Mouse (Mus musculus): Measurements from ENCODE around the gene Rgs7bp.

Rgs7bp gene

GRCm38 (mm10) chr13:105008891-105009290 lies 45.8 kb downstream of the Rgs7bp start:
- DNase-seq (ENCODE audit: low spot score), result no peak

- DNase-seq (ENCODE audit: low spot score), result no peak
Observed at GRCm38 (mm10) chr13:105002831-105003157, 51.9 kb downstream of the Rgs7bp start.

DNA sequence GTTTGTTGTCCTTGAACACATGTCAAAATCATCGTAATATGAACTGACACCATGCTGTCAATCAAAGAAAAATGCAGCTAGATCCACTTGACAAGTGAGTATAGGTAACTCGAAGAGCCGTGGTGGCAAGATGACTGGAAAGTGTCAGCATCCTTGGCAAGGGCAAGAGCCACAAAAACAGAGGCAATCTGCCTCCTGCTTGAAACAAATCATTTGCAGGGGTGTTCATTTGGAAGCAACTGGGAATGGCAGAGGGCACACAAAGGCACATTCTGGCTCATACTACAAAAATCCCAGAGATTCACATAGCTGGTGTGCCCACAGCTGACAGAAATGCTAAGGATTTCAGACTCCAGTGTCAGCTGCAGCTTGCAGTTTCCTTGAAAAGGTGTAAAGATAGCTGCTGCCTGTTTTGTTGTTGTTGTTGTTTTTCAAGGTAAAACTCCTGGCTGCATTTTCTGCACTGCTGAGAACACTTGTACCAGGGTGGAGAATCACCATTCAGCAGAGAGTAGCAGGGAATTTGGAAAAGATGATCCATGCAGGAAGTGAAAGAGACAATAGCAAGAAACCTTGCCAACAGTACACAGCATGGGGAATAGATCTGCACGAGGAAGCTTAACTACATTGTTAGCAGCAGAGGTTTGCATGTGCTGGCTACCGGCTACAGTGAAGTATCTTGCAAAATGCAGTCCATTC lies 52.4 kb downstream of the Rgs7bp start:
- DNase-seq (ENCODE audit: low spot score), result no peak

DNA sequence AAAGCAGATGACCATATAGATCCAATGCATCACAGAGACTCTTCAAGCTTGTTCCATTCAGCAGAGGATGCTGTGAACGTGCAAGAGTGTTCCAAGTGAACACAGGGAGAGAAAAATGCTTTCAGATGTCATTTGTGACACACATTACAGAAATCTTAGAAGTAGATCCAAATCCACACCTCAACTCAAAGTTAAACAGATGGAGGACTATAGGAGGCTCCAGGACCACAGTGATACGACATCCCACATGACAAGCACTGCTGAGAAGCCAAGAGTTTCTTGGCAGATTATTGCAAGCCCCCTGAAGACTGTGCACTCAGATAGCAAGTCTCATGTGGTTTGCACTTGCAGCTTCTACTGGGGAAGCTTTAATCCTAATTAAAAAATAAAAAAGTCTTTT lies 53.0 kb downstream of the Rgs7bp start:
- DNase-seq (ENCODE audit: low spot score), result no peak

DNA sequence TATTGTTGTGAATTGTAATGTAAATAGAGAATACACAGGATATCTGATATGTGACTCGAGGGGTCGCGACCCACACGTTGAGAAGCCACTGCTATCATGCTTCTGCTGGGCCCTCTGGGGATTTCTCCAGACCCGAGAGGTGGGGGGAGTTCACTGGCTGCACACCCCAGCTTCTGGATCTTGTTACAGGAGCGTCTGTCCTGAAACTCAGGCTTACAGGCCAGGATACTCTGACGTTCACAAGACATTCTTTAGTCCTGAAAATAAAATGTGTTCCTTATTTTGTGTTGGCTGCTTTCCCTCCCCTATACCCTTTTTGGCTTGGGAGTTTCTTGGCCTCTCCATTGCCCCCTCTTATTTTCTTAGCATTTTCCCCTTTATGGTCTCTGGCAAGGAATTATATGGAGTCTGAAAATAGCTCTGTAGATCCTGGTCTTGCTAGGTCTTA lies 65.9 kb downstream of the Rgs7bp start:
- DNase-seq (ENCODE audit: low spot score), result no peak

- DNase-seq (ENCODE audit: low spot score), result no peak
Observed at GRCm38 (mm10) chr13:104988009-104988540, 66.7 kb downstream of the Rgs7bp start.

DNA sequence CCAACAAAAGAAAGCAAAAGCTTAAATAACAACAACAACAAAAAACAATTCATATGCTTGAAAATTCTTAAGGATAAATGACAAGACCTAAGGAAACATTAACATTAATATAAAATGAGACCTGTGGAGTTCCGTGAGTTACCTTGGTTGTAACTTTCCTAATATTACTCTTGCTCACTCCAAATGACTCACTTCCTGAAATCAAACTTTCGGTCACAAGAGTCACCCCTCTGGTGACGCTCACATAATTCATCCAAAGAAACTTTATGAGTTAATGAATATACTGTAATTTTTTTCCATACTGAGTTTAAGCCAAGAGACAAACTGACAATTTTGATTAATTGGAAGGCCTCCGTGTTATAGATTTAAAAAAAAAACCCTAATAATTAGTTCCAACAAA lies 69.0 kb downstream of the Rgs7bp start:
- DNase-seq (ENCODE audit: low spot score), result no peak

DNA sequence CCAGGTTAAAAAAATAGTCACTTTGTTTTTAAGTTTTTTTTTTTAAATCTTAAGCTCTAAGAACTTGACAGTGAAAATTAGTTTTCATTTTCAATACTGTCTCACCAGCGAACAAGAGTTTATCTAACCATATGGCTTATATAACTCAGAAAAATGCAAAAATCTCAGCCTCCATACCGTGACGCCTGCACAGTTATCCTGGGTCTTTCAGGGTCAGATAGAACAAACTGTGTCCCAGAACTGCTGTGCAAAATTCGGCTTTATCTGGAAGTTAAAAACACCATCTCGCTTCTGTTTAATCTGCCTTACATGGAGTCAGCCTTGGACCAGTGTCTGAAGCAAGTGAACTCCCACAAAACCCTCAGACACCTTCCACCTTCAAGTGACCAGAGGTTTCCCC lies 70.7 kb downstream of the Rgs7bp start:
- DNase-seq (ENCODE audit: low spot score), result no peak

- DNase-seq (ENCODE audit: low spot score), result peak; percentile 51
Observed at GRCm38 (mm10) chr13:104982781-104983353, 71.9 kb downstream of the Rgs7bp start.

GRCm38 (mm10) chr13:104978176-104978575 lies 76.6 kb downstream of the Rgs7bp start:
- no peak for DNase-seq (ENCODE audit: low spot score)

- DNase-seq (ENCODE audit: low spot score), result no peak
Observed at GRCm38 (mm10) chr13:104967486-104967885, 87.2 kb downstream of the Rgs7bp start.

DNA sequence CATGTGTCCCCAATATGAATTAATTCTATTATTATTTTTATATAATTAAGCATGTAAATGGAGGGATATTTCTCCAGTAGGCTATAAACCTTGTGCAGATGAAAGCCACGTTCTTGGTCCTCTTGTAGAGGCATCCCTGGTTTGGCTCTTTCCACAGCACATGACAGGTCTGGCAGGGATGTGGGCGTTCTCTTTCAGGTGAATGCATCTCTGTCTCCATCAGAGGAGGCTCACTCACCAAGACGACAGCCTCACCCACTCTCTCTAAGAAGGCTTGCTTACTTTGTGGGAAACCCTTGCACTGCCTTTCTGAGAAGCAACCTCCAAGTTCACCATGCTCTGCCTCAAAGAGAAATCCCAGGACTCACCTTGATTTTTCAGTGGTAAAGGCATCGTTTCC lies 91.0 kb downstream of the Rgs7bp start:
- no peak for DNase-seq (ENCODE audit: low spot score)

GRCm38 (mm10) chr13:104962716-104963411 lies 91.9 kb downstream of the Rgs7bp start:
- DNase-seq (ENCODE audit: low spot score), result peak; percentile 66

GRCm38 (mm10) chr13:104962166-104962565 lies 92.6 kb downstream of the Rgs7bp start:
- no peak for DNase-seq (ENCODE audit: low spot score)

- no peak for DNase-seq (ENCODE audit: low spot score)
Observed at GRCm38 (mm10) chr13:104960951-104961715, 93.6 kb downstream of the Rgs7bp start.

DNA sequence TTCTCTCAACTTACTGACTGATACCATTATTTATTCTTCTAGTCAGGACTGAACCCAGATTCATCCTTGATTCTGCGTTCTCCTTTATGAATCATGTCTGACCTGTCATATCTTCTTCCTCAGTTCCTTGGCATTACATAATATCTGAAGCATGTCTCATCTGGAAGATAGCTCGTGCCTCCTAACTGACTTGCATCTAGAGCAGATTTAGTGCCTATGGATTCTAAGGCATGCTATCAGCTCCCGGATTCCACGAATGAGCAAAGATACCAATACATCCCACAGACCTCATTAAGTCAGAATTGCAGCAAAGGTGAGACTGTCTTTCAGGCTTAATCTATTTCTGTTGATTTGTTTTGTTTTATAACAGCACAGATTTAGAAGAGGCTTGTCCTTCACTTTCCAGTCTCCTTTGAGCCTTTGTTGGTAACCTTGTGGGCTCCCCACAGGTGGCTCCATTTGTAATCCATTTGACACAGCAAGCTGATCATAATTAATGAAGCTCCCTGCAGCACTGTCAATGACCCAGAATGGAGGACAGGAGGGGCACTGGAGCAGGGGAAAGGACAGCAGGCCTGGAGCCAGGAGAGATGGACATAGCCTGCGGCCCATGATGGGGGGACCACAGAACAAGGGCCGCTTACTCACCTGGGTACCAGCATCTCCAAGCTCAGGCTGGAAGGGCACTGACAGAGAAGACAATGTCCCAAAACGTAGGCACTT lies 94.4 kb downstream of the Rgs7bp start:
- DNase-seq (ENCODE audit: low spot score), result no peak

GRCm38 (mm10) chr13:104959733-104960132 lies 95.0 kb downstream of the Rgs7bp start:
- DNase-seq (ENCODE audit: low spot score), result no peak

GRCm38 (mm10) chr13:104947958-104948357 lies 106.8 kb downstream of the Rgs7bp start:
- DNase-seq (ENCODE audit: low spot score), result peak; percentile 92

DNA sequence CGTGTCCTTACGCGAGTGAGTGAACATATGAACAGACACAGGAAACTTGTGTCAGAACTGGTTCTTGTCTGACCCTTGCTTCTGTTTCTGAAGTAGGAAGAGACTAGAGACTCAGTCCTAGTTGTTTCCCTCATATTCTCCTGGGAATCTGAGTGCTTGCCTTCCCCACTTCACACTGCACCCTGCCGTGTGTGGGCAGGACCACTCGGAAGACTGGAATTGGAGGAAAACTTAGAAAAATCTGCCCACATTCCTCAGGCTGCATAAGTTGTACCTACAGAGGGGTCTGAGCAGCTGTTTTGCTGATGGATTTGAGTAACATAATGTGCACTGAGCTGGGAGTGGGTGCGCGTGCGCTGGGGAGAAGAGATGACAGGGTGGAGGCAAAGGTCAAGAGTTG lies 114.2 kb downstream of the Rgs7bp start:
- no peak for DNase-seq (ENCODE audit: low spot score)

GRCm38 (mm10) chr13:104939856-104940255 lies 114.9 kb downstream of the Rgs7bp start:
- peak; percentile 72 for DNase-seq (ENCODE audit: low spot score)

GRCm38 (mm10) chr13:104938966-104939593 lies 115.7 kb downstream of the Rgs7bp start:
- DNase-seq (ENCODE audit: low spot score), result no peak

Data from layer of hippocampus, adult 11-12 months (tissue).